Mouse (Mus musculus) CH12.LX (cell line): ENCODE measurements around the gene Lrch1. TPM values are rescaled to one million over a fixed set of nuclear protein-coding genes. Genes with fewer than 3 reads are reported as not detected.

Source experiments
- DNase-seq: peaks from one replicate; pipeline ENCODE4 v3.0.0-alpha.2; 2013; ENCODE audit errors: extremely low read depth
- H3K27ac ChIP-seq: 2 replicates; pipeline ENCODE4 v1.5.1; 2012; ENCODE audit warnings: low read depth, mild to moderate bottlenecking, control low read depth, moderate library complexity; ENCODE audit not compliant: insufficient read depth
- H3K27me3 ChIP-seq: replicated peaks from 2 replicates; pipeline ENCODE3; 2012; ENCODE audit warnings: inconsistent platforms
- H3K36me3 ChIP-seq, 2 experiments: replicated peaks in 1 of 2; 2 replicates each; pipeline versions ENCODE3 to v1.6.1; 2012; ENCODE audit warnings: inconsistent platforms in 1 of 2, low read length in 1 of 2, mild to moderate bottlenecking in 1 of 2, mixed read lengths in 1 of 2, moderate library complexity in 1 of 2; ENCODE audit not compliant: control insufficient read depth in 1 of 2, insufficient read depth in 1 of 2
- H3K4me1 ChIP-seq, 2 experiments: 2 replicates each; pipeline ENCODE4 v1.6.1; 2012; ENCODE audit warnings: inconsistent platforms in 1 of 2, moderate library complexity in 1 of 2; ENCODE audit not compliant: insufficient read depth in 2 of 2, control insufficient read depth in 1 of 2
- H3K4me2 ChIP-seq: 2 replicates; pipeline ENCODE4 v1.6.1; 2012; ENCODE audit warnings: low read depth, mild to moderate bottlenecking, control low read depth; ENCODE audit not compliant: poor library complexity, insufficient read depth, severe bottlenecking
- H3K4me3 ChIP-seq, 3 experiments: fragments of 150-350 bp in 1 of 3; sonication (generic) in 1 of 3; replicated peaks in 1 of 3; 2 replicates each; pipeline versions ENCODE3 to v1.5.1; 2011 to 2012; ENCODE audit warnings: low read depth in 2 of 3, low read length in 2 of 3, mild to moderate bottlenecking in 2 of 3, moderate library complexity in 2 of 3, control low read depth in 1 of 3, improper control_type of control experiment in 1 of 3, inconsistent platforms in 1 of 3, mixed read lengths in 1 of 3; ENCODE audit not compliant: poor library complexity in 1 of 3
- H3K79me2 ChIP-seq: replicated peaks from 2 replicates; pipeline ENCODE4 v1.6.1; 2012; ENCODE audit warnings: mild to moderate bottlenecking, moderate library complexity; ENCODE audit not compliant: control insufficient read depth, poor library complexity, insufficient read depth, severe bottlenecking; ENCODE audit errors: extremely low read depth
- H3K9ac ChIP-seq: 2 replicates; pipeline ENCODE4 v1.6.1; 2012; ENCODE audit warnings: low read depth, mild to moderate bottlenecking, control low read depth, moderate library complexity; ENCODE audit not compliant: insufficient read depth
- H3K9me3 ChIP-seq: replicated peaks from 2 replicates; pipeline ENCODE3; 2012; ENCODE audit warnings: low read length, inconsistent platforms, mixed read lengths
- CHD2 ChIP-seq: IDR thresholded peaks from 2 replicates; pipeline ENCODE4 v1.6.1; 2011; ENCODE audit warnings: low read length, improper control_type of control experiment
- CTCF ChIP-seq, 2 experiments: IDR thresholded peaks in 1 of 2; conservative IDR thresholded peaks in 1 of 2; 2 replicates each; pipeline ENCODE4 v1.5.1; 2011 to 2012; ENCODE audit warnings: low read depth in 2 of 2, low read length in 2 of 2, improper control_type of control experiment in 1 of 2, inconsistent platforms in 1 of 2, mild to moderate bottlenecking in 1 of 2, moderate library complexity in 1 of 2
- E2F4 ChIP-seq: IDR thresholded peaks from 2 replicates; pipeline ENCODE4 v1.6.1; 2011; ENCODE audit warnings: low read depth, low read length, improper control_type of control experiment; ENCODE audit not compliant: insufficient replicate concordance
- ELF1 ChIP-seq: IDR thresholded peaks from 2 replicates; pipeline ENCODE4 v1.6.1; 2014; ENCODE audit warnings: low read depth, mild to moderate bottlenecking, inconsistent platforms, low read length, improper control_type of control experiment
- IRF4 ChIP-seq: IDR thresholded peaks from 2 replicates; pipeline ENCODE4 v1.6.1; 2014; ENCODE audit warnings: low read depth, mild to moderate bottlenecking, inconsistent platforms, low read length, improper control_type of control experiment
- MAX ChIP-seq: IDR thresholded peaks from 2 replicates; pipeline ENCODE4 v1.6.1; 2011; ENCODE audit warnings: low read length, improper control_type of control experiment
- MEF2A ChIP-seq: IDR thresholded peaks from 2 replicates; pipeline ENCODE4 v1.6.1; 2014; ENCODE audit warnings: low read depth, mild to moderate bottlenecking, inconsistent platforms, low read length, improper control_type of control experiment, borderline replicate concordance
- MYC ChIP-seq: IDR thresholded peaks from 2 replicates; pipeline ENCODE4 v1.6.1; 2011; ENCODE audit warnings: low read depth, mild to moderate bottlenecking, improper control_type of control experiment, low read length
- NELFE ChIP-seq: IDR thresholded peaks from 2 replicates; pipeline ENCODE4 v1.6.1; 2011; ENCODE audit warnings: low read depth, low read length, improper control_type of control experiment
- PAX5 ChIP-seq: IDR thresholded peaks from 2 replicates; pipeline ENCODE4 v1.6.1; 2012; ENCODE audit warnings: low read length, inconsistent platforms, mixed read lengths
- POLR2A ChIP-seq: IDR thresholded peaks from 2 replicates; pipeline ENCODE4 v1.6.1; 2011; ENCODE audit warnings: low read depth, mild to moderate bottlenecking, improper control_type of control experiment, low read length
- RAD21 ChIP-seq: IDR thresholded peaks from 2 replicates; pipeline ENCODE4 v1.6.1; 2011; ENCODE audit warnings: low read depth, mild to moderate bottlenecking, low read length, improper control_type of control experiment, moderate library complexity
- RCOR1 ChIP-seq: conservative IDR thresholded peaks from 2 replicates; pipeline ENCODE4 v1.6.1; 2012; ENCODE audit warnings: low read depth, mild to moderate bottlenecking, inconsistent platforms, low read length, improper control_type of control experiment
- SMC3 ChIP-seq: IDR thresholded peaks from 2 replicates; pipeline ENCODE4 v1.6.1; 2011; ENCODE audit warnings: low read depth, low read length, improper control_type of control experiment
- TCF12 ChIP-seq: IDR thresholded peaks from 2 replicates; pipeline ENCODE4 v1.6.1; 2014; ENCODE audit warnings: low read depth, mild to moderate bottlenecking, inconsistent platforms, low read length, improper control_type of control experiment
- ZC3H11A ChIP-seq: IDR thresholded peaks from 2 replicates; pipeline ENCODE4 v1.6.1; 2012; ENCODE audit warnings: low read depth, mild to moderate bottlenecking, inconsistent platforms, low read length, improper control_type of control experiment
- ZKSCAN1 ChIP-seq: IDR thresholded peaks from 2 replicates; pipeline ENCODE4 v1.6.1; 2012; ENCODE audit warnings: low read depth, inconsistent platforms, low read length, improper control_type of control experiment, borderline replicate concordance
- ZMIZ1 ChIP-seq: IDR thresholded peaks from 2 replicates; pipeline ENCODE4 v1.6.1; 2012; ENCODE audit warnings: low read depth, mild to moderate bottlenecking, inconsistent platforms, low read length, improper control_type of control experiment
- dilution Hi-C: fragments of 300-500 bp; cut with MboI; formaldehyde crosslinking; loops from 2 replicates; pipeline ENCODE4 v1.14.3; 2020; ENCODE audit warnings: low sequenced_read_pairs; ENCODE audit not compliant: extremely low pct_unique_long_range_greater_than_20kb, extremely low pct_ligation_motif_present
- in situ Hi-C: fragments of 300-500 bp; cut with MboI; formaldehyde crosslinking; loops from 3 replicates; pipeline ENCODE4 v1.14.3; 2019; ENCODE audit warnings: low sequenced_read_pairs, low pct_ligation_motif_present, low pct_unique_long_range_greater_than_20kb, mixed read lengths
- polyA plus RNA-seq: library from polyadenylated mRNA; unstranded; fragments of >175 nt; gene quantifications from 2 replicates; pipeline ENCODE4 v1.2.1, GENCODE M21; 2012; ENCODE audit warnings: low read depth; ENCODE audit not compliant: insufficient read length
- total RNA-seq, 2 experiments: library from RNA; depleted of rRNA; stranded (reverse); fragments of 300-350 nt in 1 of 2; fragments of >200 nt in 1 of 2; gene quantifications; 2 replicates each; pipeline ENCODE4 v1.2.3; 2012 to 2014

The Lrch1 gene
- total and polyA plus RNA-seq, 3 experiments = 10.3 to 23.3 (median 12.8) TPM

GRCm38 (mm10) chr14:74788766-74789165 is 158.9 kb downstream of the Lrch1 start (continued):
- TF ChIP-seq ZKSCAN1 = no peak

GRCm38 (mm10) chr14:74787717-74788116 is 160.0 kb downstream of the Lrch1 start:
- Histone ChIP-seq H3K79me2 (no peaks in the 10 kb centered on the region; the same call in 1 of the 2 replicates), H3K9me3 (no peaks in the 10 kb centered on the region), H3K4me3 (no peak overlapping the region), H3K27ac (no peak overlapping the region), H3K36me3 (peaks cover 29 to 81% of the 10 kb centered on the region in 2 experiments), H3K27me3 (no peaks in the 10 kb centered on the region), H3K9ac (no peak overlapping the region), H3K4me1 (no peaks in the 10 kb centered on the region), H3K4me2 (no peak overlapping the region)
- TF ChIP-seq MYC (no peak), ZMIZ1 (no peak), TCF12 (no peak), SMC3 (no peak), RAD21 (no peak), CHD2 (no peak), IRF4 (no peak), ELF1 (no peak), NELFE (no peak), POLR2A (no peak), MEF2A (no peak), PAX5 (no peak), ZC3H11A (no peak), RCOR1 (no peak), E2F4 (no peak)
- no peak for DNase-seq
- in situ Hi-C loops = no loop called here
- dilution Hi-C loops = no loop called here

GRCm38 (mm10) chr14:74784243-74784934 is 163.3 kb downstream of the Lrch1 start:
- Histone ChIP-seq H3K79me2 (no peaks in the 10 kb centered on the region; the same call in 1 of the 2 replicates), H3K27ac (no peak overlapping the region), H3K4me2 (no peak overlapping the region), H3K27me3 (no peaks in the 10 kb centered on the region), H3K4me1 (no peaks in the 10 kb centered on the region), H3K9me3 (no peaks in the 10 kb centered on the region), H3K36me3 (peaks cover 25 to 56% of the 10 kb centered on the region in 2 experiments), H3K9ac (no peak overlapping the region), H3K4me3 (no peak overlapping the region)
- dilution Hi-C loops (no loop called here), in situ Hi-C loops (no loop called here)
- TF ChIP-seq IRF4 (no peak), CTCF (conservative IDR thresholded peaks at IDR 0.05 in 1 of 2, IDR thresholded peaks at IDR 0.05 in 1 of 2; ENCODE audit: low read depth in 2 of 2, low read length in 2 of 2) (no peak), MEF2A (no peak), SMC3 (no peak), RCOR1 (no peak), MAX (no peak), ZC3H11A (no peak)
- DNase-seq = no peak
